Mouse (Mus musculus) heart, postnatal 4 days (tissue): ENCODE results near the gene Rps6ka2. TPM values are rescaled to one million over a fixed set of nuclear protein-coding genes. Genes with fewer than 3 reads are reported as not detected.
A peak's percentile ranks its signal among the peaks of the same experiment; 100 is the strongest.
"Not testable (repeated sequence)": the region's sequence is repeated elsewhere in the genome, so short reads cannot be mapped to it uniquely, and the experiment has no call there.

ENCODE experiments used
- DNase-seq: peaks from one replicate; pipeline ENCODE4 v3.0.0; 2021
- total RNA-seq, 2 experiments: library from RNA; stranded (reverse); gene quantifications; 2 replicates each; pipeline ENCODE4 v1.2.3; 2021

Rps6ka2 gene
- total RNA-seq: 10 to 100 TPM; 26.2 to 31.1 TPM

DNA sequence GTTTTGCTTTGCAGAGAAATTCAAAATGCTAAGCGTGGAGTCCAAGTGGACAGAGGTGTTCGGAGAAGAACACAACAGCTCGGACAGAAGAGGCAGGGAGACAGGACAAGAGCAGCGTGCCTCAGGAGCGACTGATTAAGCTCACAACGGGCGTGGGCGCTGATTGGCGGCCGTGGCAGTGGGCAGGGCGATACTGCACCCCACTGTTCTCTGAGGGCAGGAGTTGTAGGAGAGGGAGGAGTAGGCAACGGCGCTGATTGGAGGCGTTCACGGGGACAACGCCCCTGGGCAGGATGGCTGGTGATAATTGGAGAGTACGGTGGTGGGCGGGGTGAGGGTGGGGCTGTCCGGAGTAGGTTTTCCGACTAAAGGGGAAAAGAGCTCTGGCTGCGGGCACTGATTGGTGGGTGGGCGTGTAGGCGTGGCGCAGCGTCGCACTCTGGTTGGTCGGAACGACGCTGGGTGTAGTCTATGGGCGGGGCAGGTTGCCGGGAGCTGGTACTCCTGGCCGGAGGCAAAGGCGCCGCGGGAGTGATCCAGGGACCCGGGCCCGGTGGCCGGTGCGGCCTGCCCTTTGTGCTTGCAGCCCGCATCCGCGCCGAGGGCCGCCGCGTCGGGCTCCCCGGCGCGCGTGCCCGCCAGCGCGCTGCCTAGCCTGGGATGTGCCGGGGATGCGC lies at the start of gene Rps6ka2:
Gene Rps6ka2, plus strand, starts transcription at position 489 of the 677 bp plus-strand sequence.
- DNase-seq: peak; percentile 96

DNA sequence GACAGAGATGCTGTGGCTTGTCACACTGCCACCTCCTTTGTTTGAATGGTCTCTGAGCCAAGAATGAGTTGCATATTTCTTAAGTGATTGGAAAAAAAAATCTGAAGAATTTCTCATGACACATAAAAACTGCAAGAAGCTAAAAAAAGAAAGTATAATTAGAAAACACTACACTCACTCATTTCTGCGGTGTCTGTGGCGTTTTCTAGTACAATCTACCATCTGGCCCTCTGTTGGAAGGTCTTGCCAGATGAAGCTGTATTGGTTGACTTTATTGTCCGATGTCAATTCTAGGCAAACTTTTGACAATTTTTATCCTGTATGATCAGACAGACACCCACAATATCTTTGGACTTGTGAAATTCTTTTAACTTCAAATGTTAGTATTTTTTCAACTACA lies 49.1 kb upstream of the Rps6ka2 start:
- DNase-seq: not testable (repeated sequence)

DNA sequence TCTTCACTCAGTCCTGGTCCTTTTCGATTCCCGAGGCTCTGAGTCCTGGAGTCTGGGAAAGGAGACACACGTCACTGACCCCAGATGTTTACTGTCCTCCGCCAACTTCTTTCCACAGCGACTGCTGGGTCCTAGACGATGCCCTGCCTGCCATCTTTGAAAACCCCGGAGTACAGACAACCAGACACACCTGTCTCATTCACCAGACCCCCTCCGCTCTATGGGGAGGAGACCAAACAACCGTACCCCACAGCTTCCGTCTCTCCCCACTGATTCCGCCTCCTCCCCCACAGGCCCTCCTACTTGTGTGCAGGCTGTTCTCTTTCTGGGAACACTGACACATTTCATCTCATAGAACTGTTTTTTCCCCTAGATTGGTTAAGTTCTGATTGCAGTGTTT lies 47.4 kb upstream of the Rps6ka2 start:
- DNase-seq: not testable (repeated sequence)

DNA sequence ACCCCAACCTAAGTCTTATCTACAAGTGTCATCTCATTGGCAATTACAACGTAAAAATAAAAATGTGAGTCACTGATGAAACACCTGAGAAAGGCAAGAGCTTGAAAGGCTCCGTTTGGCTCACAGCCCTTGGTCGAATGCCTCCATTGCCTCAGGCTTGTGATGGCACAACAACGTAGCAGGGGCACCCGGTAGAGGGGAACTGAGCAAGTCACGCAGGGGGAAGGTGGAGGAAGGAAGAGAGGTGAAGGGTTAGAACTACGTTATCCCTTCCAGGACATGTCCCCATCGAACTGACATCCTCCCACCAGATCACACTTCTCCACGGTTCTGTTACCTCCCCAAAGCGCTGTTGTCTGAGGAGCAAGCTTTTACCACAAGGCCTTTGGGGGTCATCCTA lies 43.4 kb upstream of the Rps6ka2 start:
- DNase-seq: not testable (repeated sequence)

DNA sequence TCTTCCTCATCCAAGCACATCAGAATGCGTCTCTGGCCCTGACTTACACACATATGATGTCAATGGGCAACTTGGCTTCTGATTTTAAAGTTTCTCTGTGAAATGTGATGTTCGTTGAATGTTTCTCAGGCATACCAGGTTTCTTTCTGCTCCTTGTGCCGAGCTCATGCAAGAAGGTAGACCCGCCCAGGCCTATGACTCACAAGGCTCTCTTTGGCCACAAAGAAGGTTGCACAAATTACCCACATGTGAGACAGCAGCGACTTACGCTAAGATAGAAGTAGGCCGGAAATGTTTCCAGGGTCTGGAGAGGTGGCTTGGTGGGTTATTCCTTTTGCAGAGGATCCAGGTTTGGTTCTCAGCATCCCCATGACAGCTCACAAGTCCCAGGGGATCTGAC lies 35.9 kb upstream of the Rps6ka2 start:
- not testable (repeated sequence) for DNase-seq

DNA sequence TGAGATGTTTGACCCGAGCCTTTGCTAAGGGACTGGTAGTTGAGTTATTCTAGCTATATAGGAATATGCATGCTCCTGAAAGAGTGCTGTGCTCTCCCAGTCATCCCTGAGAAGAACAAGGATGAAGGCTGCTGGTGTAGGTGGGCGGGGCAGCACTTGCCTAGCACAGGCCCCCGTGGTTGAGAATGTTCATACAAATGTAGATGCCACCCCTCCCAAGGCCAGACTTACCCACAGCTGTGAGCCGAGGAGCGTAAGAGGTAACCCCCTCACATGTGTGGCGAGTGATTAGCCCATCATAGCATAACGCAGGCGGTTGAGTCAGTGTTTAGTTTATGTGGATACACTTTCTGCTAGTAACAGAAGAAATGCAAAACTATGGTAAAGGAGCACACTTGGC lies 34.6 kb upstream of the Rps6ka2 start:
- DNase-seq: not testable (repeated sequence)

DNA sequence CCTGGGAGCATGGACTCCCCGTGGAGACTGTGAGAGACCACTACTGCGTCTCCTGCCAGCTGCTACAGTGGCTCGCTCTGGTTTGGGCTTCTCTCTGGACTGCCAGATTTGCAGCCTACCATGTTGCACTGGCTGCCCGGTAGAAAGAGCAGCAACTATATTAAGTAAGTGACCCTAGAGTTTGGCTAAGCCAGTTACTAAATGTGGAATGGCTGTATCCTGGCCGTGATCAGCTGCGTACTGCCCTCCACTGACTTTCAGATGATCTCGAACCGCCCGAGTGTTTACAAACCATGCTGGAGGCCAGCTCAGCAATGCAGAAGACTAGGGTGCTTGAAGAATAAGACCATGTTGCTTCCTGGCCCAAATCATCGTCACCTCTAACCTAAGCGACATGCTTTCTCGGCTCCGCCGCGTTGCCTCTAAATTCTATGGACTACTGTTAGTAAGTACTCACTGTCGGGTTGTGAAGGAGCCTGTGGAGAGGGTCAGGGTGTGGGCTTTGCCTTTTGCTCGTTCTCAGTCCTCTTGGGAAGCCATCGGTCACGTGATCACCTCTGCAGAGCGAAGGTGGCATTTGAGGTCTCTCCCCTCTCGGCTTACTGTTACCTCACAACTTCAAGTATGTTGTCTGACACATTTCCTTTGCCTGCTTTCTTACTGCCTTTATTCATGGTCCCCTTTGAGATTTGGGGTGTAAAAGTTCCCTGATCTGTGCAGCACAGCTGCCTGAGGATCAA lies 31.6 kb upstream of the Rps6ka2 start:
- no peak for DNase-seq

DNA sequence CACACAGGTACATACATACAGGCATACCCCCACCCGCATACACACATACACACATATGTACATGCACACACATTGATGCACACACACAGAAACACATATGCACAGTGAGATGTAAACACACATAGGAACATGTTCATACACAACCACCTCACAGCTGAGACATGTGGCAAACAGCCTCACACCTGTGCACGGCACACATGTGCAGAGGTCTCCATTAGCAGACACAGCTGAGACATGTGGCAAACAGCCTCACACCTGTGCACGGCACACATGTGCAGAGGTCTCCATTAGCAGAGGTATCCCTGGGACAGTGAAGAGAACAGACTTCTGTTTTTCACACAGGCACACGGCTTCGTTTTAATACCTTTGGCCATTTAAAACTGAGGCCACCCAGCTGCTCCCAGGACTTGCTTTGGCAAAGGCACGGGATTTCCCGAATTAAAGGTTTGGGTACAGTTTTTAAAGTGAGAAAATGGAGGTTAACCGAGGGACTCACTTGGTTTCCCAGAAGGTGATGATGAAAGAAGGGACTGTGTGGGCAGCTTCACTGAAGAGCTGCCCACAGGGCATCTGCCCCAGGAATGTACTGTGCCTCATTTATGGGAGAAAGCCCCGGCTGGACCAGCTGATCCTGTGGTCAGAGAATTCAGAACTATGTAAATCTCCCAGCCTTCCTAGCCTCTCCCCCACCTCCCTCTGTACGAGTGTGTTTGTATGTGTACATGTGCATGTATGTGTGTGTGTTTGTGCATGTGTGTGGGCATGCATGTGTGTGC lies 29.3 kb upstream of the Rps6ka2 start:
- DNase-seq: no peak

DNA sequence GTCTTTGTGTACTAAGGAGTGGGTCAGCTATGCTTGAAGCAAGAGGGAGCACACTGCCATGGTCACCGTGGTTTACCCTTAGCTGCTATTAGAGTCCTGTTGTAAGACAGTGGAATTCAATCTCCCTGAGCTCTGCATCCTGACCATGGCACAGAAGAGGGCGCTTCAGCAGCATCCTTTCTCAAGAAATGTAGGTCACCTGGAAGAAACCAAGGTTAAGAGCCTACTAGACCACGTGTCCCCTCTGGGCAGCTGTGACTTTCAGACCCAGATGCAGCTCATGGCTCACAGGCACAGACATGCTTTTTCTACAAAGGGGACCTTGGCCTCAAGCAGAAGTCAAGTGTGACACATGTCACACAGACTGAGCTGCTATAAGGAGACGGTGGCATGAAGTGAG lies 27.5 kb upstream of the Rps6ka2 start:
- no peak for DNase-seq

DNA sequence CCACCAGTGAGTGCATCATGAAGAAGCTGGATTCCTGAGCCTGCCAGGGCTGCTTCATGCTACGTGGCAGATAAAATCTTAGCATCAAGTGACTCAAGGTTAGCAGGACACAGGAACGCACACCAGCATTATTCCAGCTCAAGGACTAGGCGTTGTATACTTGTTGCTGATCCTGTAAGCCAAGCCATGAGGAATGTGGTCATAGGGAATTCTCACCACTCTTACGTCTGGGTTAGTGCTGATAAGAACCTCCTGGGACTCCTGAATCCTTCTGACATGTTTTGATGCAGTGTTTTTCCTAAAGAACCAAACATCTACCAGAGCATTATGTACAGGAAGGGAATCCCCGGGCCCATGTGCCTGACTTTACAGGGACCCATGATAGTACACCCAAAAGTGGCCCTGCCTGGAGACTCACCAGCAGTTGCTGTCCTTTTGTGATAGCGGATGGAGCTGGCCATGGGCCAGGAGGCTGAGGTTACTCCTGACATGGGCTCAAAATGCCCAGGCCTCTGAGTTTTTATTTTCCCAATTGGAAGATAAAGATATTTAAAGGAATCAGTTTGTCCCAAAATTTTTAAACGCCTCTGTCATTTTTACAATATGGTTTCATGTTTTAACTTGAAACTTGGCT lies 25.9 kb upstream of the Rps6ka2 start:
- peak; percentile 68 for DNase-seq

DNA sequence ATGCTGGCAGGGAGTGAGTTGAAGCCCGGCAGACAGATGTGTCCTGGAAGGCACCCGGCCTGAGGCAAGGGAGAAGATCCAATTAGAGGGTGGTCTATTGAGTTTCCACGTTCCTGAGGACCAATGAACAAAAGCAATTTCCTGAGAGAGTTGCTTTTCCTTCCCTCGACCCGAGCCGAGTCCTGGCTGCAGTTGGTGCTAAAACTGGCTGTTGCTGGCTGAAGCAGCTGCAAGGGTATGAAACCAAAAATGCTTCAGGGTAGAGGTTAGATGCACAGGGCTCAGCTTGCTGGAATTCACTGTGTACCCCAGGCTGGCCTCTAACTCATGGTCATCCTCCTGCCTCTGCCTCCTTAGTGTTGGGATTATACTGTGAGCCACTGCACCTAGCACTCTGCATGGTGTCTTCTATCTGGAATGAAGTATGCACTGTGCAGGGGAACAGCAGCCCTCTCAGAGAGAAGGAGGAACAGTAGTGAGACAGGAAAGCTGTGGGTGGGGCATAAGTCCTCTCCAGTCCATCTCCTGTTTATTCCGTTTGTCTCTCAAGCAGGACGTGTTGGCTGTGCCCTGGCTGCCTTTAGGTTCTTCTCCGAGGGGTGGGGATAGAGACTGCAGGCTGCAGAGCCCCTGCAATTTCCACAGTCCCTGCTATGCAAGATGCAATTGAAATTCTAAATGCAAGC lies 24.4 kb upstream of the Rps6ka2 start:
- no peak for DNase-seq

DNA sequence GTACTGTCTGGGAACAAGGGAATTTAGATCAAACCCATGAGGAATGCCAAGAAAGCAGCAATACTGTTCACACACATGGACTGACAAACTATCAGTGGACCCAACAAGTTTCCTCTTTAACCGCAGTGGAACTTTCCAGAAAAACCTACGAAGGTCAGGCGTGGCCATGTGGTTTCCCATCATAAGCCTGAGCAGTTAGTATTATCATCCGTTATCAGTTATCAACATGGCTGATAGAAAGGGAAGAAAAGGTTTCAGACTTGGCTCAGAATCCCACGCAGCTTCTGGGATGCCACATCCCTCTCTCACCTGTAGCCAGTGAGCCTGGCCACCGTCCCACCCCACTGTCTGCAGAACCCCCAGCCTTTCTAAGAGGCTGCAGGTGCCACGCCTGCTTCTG lies 23.4 kb upstream of the Rps6ka2 start:
- no peak for DNase-seq

DNA sequence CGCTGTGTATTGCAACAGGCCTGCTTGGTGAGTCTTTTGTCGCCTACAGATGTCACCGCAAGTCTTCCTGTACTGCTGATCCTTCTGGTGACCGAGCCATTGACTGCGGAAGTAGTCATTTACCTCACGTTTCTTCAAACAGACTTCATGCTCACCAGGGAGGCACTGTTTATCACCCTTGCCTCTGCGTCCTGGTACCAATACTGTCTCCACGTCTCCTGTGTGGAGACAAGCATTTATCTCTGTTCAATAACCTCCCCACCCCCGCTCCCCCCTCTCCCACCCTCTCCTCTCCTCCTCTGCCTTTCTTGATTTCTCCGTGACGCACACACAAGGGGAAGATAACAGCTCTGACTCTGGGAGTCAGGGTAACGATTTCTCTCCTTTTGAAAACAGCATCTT lies 22.0 kb upstream of the Rps6ka2 start:
- DNase-seq: no peak

DNA sequence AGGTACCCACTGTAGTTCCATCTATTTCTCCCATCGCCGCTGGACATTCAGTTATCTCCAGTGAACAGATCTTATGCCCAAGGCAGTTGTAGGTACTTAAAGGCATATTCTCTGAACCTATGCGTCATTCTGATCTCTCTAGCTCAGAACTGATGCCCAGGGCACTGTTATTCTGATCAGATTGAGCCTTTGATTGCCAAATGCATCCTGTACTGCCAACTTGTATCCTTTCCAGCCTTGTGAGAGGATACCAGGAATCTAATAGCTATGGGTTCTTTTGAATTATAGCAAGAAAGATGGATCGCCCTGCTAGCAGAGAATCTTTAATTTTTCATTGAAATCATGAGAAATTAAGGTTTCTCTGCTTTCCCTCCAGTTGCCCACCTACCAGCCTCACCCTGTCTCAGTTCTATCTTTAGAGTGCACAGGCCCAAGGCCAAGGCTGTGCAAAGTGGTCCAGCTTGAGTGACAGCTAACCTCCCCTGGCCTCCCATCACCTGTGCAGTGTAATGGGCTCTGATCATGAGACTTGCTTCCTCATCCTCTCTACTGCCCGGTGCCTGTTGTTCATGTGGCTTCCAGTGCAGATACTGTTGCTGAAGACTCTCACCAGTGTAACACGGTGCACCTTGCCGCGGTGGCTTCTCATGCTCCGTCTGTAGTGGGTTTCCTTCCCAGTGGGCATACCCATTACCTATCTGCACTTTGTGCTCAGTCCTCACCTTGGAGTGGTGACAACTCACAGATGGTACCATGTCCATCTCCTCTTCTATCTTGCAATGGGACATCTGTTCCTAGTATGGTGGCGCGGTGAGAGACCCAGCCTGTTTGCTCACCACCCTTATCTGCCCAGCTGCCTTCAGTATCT lies 20.4 kb upstream of the Rps6ka2 start:
- no peak for DNase-seq

DNA sequence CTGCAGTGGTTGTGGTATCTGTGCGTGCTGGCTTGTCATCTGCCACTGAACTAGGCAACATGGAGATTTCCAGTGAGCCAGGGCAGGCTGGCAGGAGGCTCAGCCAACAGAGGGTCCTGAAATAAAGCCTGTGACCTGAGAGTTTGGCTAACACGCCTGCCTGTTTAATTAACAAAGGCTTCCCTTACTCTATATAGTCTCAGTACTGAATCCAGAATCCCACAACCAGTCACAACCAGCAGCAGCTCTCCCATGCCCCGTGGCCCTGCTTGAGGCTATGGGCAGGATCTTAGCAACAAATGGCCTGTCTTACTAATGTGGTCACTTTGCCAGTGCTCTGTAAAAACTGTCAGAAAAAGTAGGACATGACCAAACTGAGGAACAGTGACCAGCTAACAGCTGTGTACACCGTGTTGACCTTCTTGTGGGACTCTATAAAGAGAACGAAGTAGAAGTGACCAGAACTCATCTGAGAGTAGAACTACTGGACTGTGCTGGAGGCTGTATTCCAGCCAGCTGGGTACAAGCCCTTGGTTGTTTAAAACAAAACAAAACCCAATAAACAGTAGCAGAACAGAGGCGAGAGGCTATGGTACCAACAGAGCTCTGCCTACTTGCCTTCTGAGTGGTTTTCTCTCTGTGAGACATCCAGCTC lies 18.3 kb upstream of the Rps6ka2 start:
- DNase-seq: no peak

DNA sequence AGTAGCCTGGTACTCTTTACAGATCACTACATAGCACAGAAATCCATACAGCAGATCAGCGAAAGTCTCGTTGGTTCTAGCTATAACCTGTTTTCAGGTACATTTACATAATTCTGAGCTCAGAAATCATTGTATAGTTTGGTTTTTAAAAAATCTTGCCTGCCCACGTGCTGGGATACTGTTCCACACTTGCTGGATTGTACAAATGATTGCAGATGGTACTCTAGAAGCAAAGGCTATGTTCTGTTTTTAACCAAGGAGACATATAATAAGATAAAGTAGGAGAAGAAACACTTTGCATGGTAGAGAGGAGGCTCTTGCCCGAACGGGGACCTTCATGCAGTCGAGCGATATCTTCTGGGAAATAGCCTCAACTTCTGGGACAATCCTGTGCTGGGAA lies 17.3 kb upstream of the Rps6ka2 start:
- no peak for DNase-seq

DNA sequence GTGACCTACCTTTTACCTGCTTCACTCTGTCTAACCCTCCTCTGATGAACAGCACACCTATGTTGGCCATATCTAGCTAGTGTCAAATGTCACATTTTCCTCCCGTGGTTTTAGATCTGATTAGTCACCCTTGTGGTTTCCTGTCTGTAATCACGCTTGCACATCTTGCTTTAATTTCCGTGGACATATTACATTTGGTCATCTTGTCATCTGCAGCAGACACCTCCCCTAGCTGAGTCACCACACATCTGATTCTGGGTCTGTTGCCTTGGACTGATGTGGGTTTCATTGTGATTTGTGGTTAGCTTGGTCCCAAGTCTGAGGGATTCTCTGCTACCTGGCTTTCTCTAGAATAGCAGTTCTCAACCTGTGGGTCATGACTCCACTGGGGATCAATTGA lies 6.0 kb upstream of the Rps6ka2 start:
- no peak for DNase-seq

DNA sequence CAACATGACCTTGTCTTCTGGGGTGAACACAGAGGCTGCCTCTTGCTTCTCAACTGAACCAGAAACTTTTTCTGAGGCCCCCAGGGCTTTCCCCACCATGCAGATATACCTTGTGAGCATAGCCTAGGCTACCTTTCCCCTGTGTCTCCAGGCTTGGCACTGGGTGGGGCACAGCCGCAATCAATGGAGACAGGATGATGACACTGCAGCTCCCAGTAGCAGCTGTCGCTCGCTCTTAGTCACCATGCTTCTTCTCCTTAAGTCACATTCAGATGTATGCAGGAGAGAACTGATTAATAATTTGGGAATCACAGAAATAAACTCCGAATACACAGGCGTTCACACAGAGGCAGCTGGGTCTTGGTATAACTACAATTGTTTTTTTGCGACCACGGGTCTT lies 4.4 kb upstream of the Rps6ka2 start:
- DNase-seq: no peak

DNA sequence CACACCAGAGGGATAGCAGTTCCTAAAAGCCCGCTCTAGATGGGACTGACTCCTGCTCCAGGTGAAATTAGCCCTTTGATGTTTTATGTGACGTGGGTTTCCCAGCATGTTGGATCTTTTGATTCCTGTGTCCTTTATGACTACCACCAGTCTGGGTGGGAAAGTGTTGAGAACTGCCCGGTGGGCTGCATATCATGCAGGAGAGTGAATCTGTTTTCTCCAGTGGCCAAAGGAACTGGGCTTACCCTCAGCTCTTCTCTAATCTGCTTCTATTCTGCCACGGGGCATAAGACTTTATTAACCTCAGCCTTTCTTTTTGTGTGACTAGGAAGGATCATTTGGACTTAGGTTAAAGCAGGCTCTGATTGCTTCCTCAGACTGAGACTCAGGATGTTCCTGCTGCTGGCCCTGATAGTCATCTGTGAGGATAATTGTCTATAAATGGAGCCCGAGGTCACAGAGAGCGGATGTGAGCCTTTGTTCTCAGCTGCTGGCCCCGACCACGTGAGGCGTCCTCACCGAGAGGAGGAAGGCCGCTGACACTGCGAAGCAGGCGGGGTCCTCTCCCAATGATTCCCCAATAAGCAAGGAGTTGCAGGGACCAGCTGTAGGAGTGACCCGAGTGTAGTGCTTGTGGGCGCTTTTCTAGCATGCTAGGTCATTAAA lies 821 bp upstream of the Rps6ka2 start:
- peak; percentile 75 for DNase-seq
